Mouse (Mus musculus): Measurements from ENCODE around the gene Cks1b.
A peak's percentile ranks its signal among the peaks of the same experiment; 100 is the strongest.

Cks1b gene

DNA sequence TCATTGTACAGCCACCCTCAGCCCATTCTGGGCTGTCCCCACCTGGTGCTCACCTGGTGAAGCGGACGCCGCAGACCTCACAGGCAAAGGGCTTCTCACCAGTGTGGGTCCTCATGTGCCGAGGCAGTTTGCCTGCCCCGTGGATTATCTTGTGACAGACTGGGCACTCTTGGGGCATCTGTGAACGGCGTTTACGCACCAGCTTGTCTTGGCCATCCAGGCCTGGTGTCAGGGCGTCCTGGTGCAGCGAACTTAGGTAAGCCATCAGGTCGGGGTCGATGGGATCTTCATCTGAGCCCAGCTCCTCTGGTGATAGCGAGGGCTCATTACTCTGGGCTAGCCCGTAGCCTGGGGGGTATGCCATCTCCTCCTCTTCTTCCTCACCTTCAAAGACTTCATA, 37.9 kb downstream of the Cks1b start:
- no peak for DNase-seq

DNA sequence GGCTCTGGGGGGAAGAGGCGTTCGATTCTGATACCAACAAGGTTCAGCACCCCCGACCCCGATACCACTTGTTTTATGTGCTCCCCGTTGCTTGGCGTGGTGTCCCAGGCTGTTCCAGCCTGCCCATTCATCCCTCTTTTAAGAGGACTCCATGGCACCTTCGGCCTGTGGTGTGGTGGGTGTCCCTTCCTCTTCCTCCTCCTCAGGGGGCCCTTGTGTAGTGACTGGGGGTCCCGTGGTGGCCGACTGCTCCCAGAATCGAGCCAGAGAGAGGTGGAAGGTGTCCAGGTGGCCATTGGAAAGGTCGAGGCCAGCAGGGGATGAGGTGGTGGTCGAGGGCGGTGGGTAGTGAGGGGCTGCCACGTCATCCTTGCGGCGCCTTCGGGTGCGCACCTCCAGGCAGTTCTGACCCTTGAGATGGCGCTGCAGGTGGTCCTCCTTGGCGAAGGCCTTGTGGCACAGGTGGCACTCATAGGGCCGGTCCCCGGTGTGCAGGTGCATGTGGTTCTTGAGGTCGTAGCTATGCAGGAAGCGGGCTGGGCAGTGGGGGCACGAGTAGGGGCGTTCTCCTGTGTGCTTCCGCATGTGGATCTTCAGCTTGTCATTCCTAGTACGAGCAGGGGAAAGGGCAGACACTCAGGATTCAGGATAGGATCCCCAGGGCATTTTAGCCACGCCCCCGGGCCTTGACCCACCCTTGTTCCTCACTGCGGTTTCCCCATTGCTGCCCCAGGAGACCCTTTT, 38.6 kb downstream of the Cks1b start:
- DNase-seq, result peak; percentile 71

DNA sequence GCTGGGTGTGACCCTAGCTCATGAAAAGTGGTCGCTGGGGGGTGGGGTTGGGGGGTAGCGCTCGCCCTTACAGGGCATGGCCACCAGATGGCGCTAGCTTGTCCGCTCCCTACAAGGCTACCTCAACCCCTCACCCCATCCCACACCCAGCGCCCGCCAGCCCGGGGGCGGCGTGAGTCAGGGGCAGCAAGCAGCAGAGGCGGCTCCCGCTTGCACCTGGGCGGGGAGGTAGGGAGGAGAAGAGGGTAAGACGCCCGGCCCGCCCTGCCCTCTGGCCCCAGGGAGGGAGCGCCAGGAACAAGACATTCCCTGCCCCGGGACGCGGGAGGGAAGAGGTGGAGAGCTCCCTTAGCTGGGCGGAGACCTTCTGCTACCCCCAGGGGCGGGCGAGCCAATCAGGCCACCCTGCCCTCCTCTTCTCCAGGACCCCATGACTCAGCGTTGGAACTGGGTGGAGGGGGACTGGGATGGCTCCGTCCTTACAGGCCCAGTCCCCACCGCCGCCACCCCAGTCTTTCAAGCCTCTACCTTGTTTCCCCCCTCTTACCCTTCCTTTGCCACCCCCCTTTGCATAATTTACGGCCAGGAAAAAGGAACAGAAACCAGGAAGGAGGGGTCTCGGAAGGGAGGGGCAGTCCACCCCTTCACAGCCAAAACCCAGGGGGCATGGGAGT, 39.7 kb downstream of the Cks1b start:
- peak; percentile 81 for DNase-seq

DNA sequence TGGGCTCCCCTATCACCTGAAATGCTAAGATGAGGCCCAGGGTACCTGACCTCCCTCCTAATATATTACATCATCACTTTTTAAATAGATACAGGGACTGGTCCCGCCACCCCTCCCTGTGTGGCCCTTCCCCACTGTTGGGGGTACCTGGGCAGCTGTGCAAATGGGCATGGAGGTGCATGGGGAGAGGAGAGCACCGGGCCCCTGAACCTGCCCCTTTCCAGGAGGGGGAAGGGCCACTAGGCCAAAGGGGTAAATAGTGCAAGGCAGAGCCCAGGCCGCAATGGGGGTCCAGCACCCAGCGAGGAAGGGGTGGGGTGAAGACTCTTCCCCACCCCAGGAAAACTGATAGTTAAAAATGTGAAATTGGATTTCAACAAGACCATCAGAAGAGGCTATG, 40.4 kb downstream of the Cks1b start:
- no peak for DNase-seq

DNA sequence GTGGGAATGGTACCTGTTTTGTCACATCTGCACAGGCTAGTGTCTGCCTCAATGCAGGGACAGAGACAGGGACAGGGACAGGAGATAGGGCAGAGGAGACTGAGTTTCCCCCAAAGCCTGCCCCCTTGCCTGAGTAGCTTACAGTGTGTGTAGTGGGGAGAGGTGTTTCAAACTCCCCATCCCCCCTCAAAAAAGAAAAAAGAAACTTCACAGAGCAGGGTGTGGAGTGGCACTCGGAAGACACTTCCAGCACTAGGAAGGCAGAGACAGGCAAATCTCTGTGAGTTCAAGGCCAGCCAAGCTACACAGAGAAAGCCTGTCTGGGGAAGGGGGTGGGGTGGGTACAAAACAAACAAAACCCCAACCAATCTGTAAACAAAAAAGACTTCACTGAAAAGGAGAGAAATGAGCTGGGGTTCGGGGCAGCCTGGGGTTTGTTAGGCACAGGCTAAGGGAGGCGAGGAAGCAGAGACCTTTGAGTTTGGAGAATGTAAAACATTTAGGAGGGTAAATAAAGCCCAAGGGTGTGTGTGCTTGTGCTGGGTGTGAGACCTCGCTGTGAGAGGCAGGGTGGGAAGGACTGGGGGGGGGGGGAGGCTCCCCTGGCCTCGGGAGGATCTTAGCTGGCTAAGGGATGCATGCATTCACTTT, 44.5 kb downstream of the Cks1b start:
- DNase-seq, result no peak

DNA sequence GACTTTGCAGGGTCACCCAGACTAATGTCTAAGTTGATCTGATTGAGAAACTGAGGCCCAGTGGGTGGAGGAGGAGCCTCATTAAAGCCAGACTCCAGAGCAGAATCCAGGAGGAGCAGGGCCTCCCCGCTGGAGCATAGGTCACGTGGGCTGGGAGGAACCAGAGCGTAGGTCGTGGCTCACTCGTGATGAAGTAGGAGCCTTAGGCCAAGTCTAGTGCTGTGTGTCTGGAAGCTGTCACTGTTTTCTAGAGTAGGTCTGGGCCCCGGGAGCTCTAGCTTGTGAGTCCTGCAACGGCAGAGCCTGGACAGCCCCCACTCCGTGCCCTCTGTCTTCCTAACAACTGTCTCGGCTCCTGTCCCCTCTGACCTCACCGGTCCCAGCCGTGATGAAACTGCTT, 50.8 kb downstream of the Cks1b start:
- DNase-seq, result no peak

DNA sequence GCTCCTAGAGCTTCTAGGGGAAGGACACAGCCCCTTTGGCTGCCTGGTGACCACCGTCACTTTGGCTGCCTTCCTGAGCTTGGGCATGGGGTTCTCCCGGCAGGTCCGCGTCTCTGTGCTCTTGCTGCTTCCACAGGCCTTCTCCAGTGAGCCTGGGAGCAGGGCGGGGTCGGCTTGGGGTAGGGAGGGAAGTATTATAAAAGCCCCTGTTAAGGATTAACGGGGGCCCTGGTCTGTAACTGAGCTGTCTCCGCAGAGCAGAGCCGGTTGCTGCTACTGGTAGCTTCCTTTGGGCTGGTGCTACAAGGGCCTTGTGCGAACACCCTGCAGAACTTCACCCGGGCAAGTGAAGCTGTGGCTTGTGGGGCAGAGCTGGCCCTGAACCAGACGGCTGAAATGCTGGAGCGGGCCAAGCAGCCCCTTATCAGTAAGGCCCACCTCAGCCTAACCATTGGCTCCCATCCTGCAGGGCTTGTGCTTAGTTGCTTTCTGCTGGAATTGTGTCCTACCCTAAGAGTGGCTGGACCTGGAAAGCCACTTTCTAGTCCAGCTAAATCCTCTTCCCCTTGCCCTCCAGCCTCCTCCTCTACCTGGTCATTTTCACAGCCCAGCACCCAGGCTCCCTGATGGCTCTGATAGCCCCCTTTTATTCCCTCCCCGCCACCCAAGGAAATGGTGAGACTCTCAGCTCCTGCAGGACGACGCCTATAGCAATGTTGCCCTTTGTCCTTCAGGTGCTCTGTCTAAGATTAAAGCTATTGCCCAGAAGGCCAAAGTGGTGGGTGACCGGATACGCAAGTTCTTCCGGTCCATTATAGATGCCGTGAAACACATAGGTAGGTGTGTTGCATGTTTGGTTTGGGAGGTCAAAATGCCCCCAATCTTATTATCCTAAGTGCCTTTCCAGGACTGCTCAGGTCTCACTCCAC, 52.4 kb downstream of the Cks1b start:
- DNase-seq, result no peak

All from thymus, postnatal 14 days (tissue).